Comparison of ENCODE assay signal across 8 mouse cellular contexts in genomic region chr5:121190836-121191583, GRCm38 (mm10). TPM values are rescaled to one million over a fixed set of nuclear protein-coding genes. Genes with fewer than 3 reads are reported as not detected.
DNase-seq lines count a peak whose midpoint lies in the region; ATAC-seq and TF ChIP-seq lines count a peak whose summit lies in the region.

Ptpn11 (minus strand) TSS chr5:121191397.

- peak; percentile 95 for ATAC-seq in forebrain, embryonic 15.5 days (replicated peaks)
- ATAC-seq in lung, embryonic 16.5 days (ENCODE audit: low read depth) = peak; percentile 97

- WGBS in forebrain, embryonic 15.5 days = under 1% methylated on average over 98 of the region's 98 CpGs
- under 1% methylated on average over 88 of the region's 98 CpGs for WGBS in lung, embryonic 16.5 days
- under 1% methylated on average over 93 of the region's 98 CpGs for WGBS in thymus, adult 2 months

- H3K4me1 ChIP-seq in forebrain, embryonic 15.5 days = peaks cover 39% of the 10 kb centered on the region
- H3K4me1 ChIP-seq in lung, embryonic 16.5 days (replicated peaks; ENCODE audit: control insufficient read depth, insufficient read depth, low read length) = peaks cover 12% of the 10 kb centered on the region
- H3K4me1 ChIP-seq in thymus, adult 2 months (replicated peaks; ENCODE audit: control insufficient read depth, insufficient read depth, low read length) = peaks cover 13% of the 10 kb centered on the region

- no peaks in the 10 kb centered on the region for H3K9me3 ChIP-seq in forebrain, embryonic 15.5 days
- H3K9me3 ChIP-seq in lung, embryonic 16.5 days (ENCODE audit: control insufficient read depth, low read length) = no peaks in the 10 kb centered on the region

- peak; percentile 79 for TF ChIP-seq POLR2A in thymus, adult 2 months (IDR thresholded peaks at IDR 0.05; ENCODE audit: control insufficient read depth, extremely low read depth, insufficient read depth, low read length, poor library complexity)

- peak within 1 kb of the TSS; percentile 84 for H3K27ac ChIP-seq in forebrain, embryonic 15.5 days (replicated peaks)
- peak within 1 kb of the TSS; percentile 82 for H3K27ac ChIP-seq in lung, embryonic 16.5 days (ENCODE audit: low read length)
- peak within 1 kb of the TSS; percentile 33; the same call in 1 of the 2 replicates for H3K27ac ChIP-seq in thymus, adult 2 months (ENCODE audit: control insufficient read depth, insufficient read depth, low read length)

- no peak; the same call in 1 of the 2 replicates for TF ChIP-seq CTCF in thymus, adult 2 months (IDR thresholded peaks at IDR 0.05; ENCODE audit: borderline replicate concordance, control insufficient read depth, extremely low read depth, insufficient read depth, low read length, poor library complexity)

- intact Hi-C loops in heart, postnatal 14 days (cut with DNase I) = no loop called here

- H3K9ac ChIP-seq in forebrain, embryonic 15.5 days (replicated peaks) = peak within 1 kb of the TSS; percentile 90
- peak within 1 kb of the TSS; percentile 96 for H3K9ac ChIP-seq in lung, embryonic 16.5 days (ENCODE audit: low read length)

- peak within 1 kb of the TSS; percentile 81 for H3K4me2 ChIP-seq in forebrain, embryonic 15.5 days (replicated peaks)
- H3K4me2 ChIP-seq in lung, embryonic 16.5 days (ENCODE audit: low read depth, low read length) = peak within 1 kb of the TSS; percentile 86

- DNase-seq in ES-CJ7 (ENCODE audit: low read depth, low spot score) = peak; percentile 74
- DNase-seq in cerebellum, adult 11 months = peak; percentile 83
- peak; percentile 92 for DNase-seq in heart, postnatal 14 days
- DNase-seq in layer of hippocampus, adult 18-20 months (ENCODE audit: low spot score in 2 of 2) = peak; percentile 65 to 86
- DNase-seq in ovary, adult 18-20 months (ENCODE audit: low spot score) = peak; percentile 66
- peak; percentile 79 for DNase-seq in thymus, adult 2 months

- no peaks in the 10 kb centered on the region for H3K27me3 ChIP-seq in forebrain, embryonic 15.5 days
- no peaks in the 10 kb centered on the region for H3K27me3 ChIP-seq in lung, embryonic 16.5 days (ENCODE audit: control insufficient read depth, insufficient read depth, low read depth, low read length)
- H3K27me3 ChIP-seq in thymus, adult 2 months (ENCODE audit: control insufficient read depth, insufficient read depth, low read length) = no peaks in the 10 kb centered on the region

- no peaks in the 10 kb centered on the region for H3K36me3 ChIP-seq in forebrain, embryonic 15.5 days
- no peaks in the 10 kb centered on the region for H3K36me3 ChIP-seq in lung, embryonic 16.5 days (ENCODE audit: control insufficient read depth, insufficient read depth, low read length)
- H3K36me3 ChIP-seq in thymus, adult 2 months (ENCODE audit: control insufficient read depth, insufficient read depth, low read length) = no peaks in the 10 kb centered on the region

- peak within 1 kb of the TSS; percentile 98 for H3K4me3 ChIP-seq in forebrain, embryonic 15.5 days
- peak within 1 kb of the TSS; percentile 85 for H3K4me3 ChIP-seq in lung, embryonic 16.5 days (ENCODE audit: low read length)
- peak within 1 kb of the TSS; percentile 95 for H3K4me3 ChIP-seq in thymus, adult 2 months (ENCODE audit: control insufficient read depth, insufficient read depth, low read length)

RNA-seq across cellular contexts. Expression of gene Ptpn11, which starts in this region (rescaled TPM):
- polyA plus RNA-seq in forebrain, embryonic 15.5 days (2015; fragmentation: Nextera tagmentation; extraction: Ambion mirVana) = 25.9 and 26.1 TPM in 2 replicates
- total RNA-seq in heart, postnatal 14 days (2021) = 100 to 1,000 TPM; 147 to 166 TPM
- total RNA-seq in layer of hippocampus, adult 18-20 months (2021) = 100 to 1,000 TPM; 104 to 106 TPM
- 17.3 and 18.0 TPM in 2 replicates for polyA plus RNA-seq in lung, embryonic 16.5 days (2015; fragmentation: Nextera tagmentation; extraction: Ambion mirVana)
- 30.0 and 33.1 TPM in 2 replicates for polyA plus RNA-seq in thymus, adult 2 months (2012; rRNA removed)

Comparison
In these comparisons a context has a peak if more than half of its experiments do, and no peak if none do; other contexts are left out.
1. Peak in every context shown above with its lines: DNase-seq, ATAC-seq, H3K4me3 ChIP-seq and H3K27ac ChIP-seq.
2. H3K27ac ChIP-seq: peak in every context shown above with its lines; median percentile 84 in forebrain, embryonic 15.5 days; 82 in lung, embryonic 16.5 days; 33 in thymus, adult 2 months.